Mouse (Mus musculus): ENCODE data around the gene Kmt2d.

DNA sequence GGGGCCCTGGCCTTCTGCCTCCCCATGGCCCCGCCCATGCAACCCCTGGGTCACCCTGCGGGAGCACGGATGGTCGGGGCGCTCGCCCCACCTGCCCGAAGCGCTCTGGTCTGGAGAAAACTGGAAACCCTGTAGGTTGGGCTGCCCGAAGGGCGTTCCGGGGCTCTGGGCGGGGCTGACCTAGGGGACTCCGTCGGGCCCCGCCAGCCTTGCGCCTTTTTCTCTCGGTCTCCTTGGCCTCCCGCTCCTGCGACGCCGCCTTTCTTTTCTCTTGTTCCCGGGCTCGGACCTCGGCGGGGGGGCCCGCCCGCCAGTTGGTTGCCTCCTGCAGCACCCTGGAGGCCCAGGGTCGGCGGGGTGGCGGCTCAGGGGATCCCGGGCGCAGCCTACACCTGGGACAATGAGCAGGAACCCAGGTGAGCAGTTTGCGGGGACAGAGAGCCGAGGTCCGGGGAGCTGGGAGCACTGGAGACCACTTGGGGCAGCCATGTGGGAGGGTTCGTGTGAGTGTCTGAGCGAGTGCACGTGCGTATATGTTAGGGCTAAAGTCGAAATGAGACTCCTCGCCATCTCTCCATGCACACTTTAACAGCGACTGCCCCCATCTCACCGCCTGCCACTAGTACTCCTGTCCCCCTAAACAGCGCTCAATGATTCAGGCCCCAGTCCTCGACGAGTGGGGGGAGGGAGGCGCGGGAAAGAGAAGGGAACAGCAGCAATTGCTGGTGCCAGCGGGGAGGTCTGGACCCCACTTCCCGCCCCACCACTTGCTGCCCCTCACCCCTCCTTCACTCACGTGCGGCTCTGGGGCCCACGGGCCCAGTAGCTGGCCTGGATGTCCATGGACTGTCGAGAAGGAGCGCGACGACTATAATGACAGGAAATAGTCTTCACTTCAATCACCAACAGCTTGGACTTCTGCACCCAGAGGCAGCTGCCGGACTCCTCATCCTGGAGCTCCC, 63.9 kb downstream of the Kmt2d start:
- no peak for TF ChIP-seq CTCF (IDR thresholded peaks at IDR 0.05; ENCODE audit: extremely low read depth, insufficient read depth, low read length)
- no peak for TF ChIP-seq POLR2A (IDR thresholded peaks at IDR 0.05; ENCODE audit: extremely low read depth, insufficient read depth, low read length)
